Mouse (Mus musculus) liver, adult 2 months (tissue): ENCODE measurements at regions not wholly inside any gene's neighbourhood (a gene's known extent, or its start where the extent isn't known, plus 50 kb on each side); places are given as distances from the start of the nearest gene placed in this dataset.

ENCODE experiments used
- CTCF ChIP-seq: fragments of 200-500 bp; IDR thresholded peaks from 2 replicates; pipeline ENCODE4 v1.5.1; 2011; ENCODE audit warnings: low read depth, low read length, control low read depth
- POLR2A ChIP-seq: fragments of 200-500 bp; IDR thresholded peaks from 2 replicates; pipeline ENCODE4 v1.6.1; 2011; ENCODE audit warnings: low read length, control low read depth; ENCODE audit not compliant: insufficient read depth; ENCODE audit errors: extremely low read depth

DNA sequence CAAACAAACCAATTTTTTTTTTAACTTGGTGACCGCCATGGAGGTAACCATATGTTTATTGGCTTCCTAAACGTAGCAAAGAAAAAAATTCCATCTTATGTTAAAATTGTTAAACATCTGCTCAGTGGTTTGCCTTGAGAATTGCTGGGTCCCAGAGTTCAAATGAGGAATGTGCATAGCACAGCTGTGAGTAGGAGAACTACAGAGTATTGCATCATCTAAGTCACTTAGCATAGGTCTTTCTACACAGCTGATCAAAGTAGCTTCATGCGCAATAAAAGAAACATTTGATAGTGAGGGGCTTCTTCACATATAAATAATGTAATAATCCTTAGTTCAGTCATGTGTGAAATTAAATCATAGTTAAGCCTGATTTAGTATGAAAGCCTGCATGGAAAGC is 380.7 kb upstream of the Pabpc4l start:
- TF ChIP-seq CTCF (no peak), POLR2A (no peak)
